Mouse (Mus musculus): Measurements from ENCODE around the gene Islr.

GRCm38 (mm10) chr9:58115297-58115925, 88.7 kb downstream of the Islr start:
- TF ChIP-seq CTCF (IDR thresholded peaks at IDR 0.05; ENCODE audit: low read depth, low read length) (no peak), POLR2A (IDR thresholded peaks at IDR 0.05; ENCODE audit: borderline replicate concordance, low read depth, low read length) (no peak)
